Mouse (Mus musculus): Measurements from ENCODE around the gene Sytl3.

DNA sequence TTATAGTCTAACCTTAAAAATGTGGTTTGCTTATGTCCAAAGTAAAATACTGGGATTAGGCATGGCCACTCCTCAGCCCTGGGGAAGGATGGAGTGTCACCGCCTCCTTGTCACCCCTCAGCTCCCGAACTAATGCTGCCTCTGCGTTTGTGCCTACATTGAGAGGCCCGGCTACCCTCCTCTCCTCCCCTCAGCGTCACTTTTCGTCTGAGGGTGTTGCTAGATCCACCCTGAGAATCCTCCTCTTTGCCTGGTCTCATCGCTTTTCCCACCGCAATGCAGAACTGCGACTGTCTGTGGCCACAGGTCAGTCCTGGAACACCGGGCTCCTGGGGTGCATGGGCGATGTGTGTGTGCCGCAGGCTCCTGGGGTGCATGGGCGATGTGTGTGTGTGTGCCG, 86.0 kb downstream of the Sytl3 start:
- TF ChIP-seq POLR2A (IDR thresholded peaks at IDR 0.05; ENCODE audit: borderline replicate concordance, control insufficient read depth, low read depth, low read length) (no peak), CTCF (IDR thresholded peaks at IDR 0.05; ENCODE audit: control insufficient read depth, insufficient read depth, low read length) (no peak)

All from bone marrow, adult 2 months (tissue).